Mouse (Mus musculus) lung, embryonic 15.5 days (tissue): ENCODE results near the gene Cds2. TPM values are rescaled to one million over a fixed set of nuclear protein-coding genes. Genes with fewer than 3 reads are reported as not detected.

Experiments used
- ATAC-seq: fragments of 200-750 bp; cut with Nextera tagmentation; 2 replicates; pipeline ENCODE4 v1.8.0; 2017; ENCODE audit warnings: moderate number of reproducible peaks, borderline replicate concordance; ENCODE audit not compliant: low FRiP score, low TSS enrichment; ENCODE audit errors: extremely low read depth
- H3K27ac ChIP-seq: fragments of 300-500 bp; sonication (generic); 2 replicates; pipeline ENCODE4 v1.5.1; 2015; ENCODE audit warnings: moderate library complexity, mild to moderate bottlenecking, inconsistent platforms
- H3K27me3 ChIP-seq: fragments of 300-500 bp; sonication (generic); 2 replicates; pipeline ENCODE4 v1.6.1; 2015; ENCODE audit warnings: inconsistent platforms
- H3K36me3 ChIP-seq: fragments of 300-500 bp; sonication (generic); 2 replicates; pipeline ENCODE4 v1.6.1; 2015; ENCODE audit warnings: inconsistent platforms
- H3K4me1 ChIP-seq: fragments of 300-500 bp; sonication (generic); 2 replicates; pipeline ENCODE4 v1.6.1; 2015; ENCODE audit warnings: inconsistent platforms
- H3K4me2 ChIP-seq: fragments of 300-500 bp; sonication (generic); 2 replicates; pipeline ENCODE4 v1.6.1; 2015; ENCODE audit warnings: inconsistent platforms, mild to moderate bottlenecking, moderate library complexity
- H3K4me3 ChIP-seq: fragments of 300-500 bp; sonication (generic); 2 replicates; pipeline ENCODE4 v1.5.1; 2015; ENCODE audit warnings: mild to moderate bottlenecking, inconsistent platforms
- H3K9ac ChIP-seq: fragments of 300-500 bp; sonication (generic); 2 replicates; pipeline ENCODE4 v1.6.1; 2015; ENCODE audit warnings: inconsistent platforms
- H3K9me3 ChIP-seq: fragments of 300-500 bp; sonication (generic); 2 replicates; pipeline ENCODE4 v1.6.1; 2016; ENCODE audit warnings: inconsistent platforms
- WGBS: fragments of 180-500 bp; shearing (Covaris S2); methylation state at CpG from one replicate; pipeline ENCODE4 v1.1.7; 2015; 5-methylcytosine and 5-hydroxymethylcytosine counted together
- polyA plus RNA-seq: library from polyadenylated mRNA; unstranded; fragments of >200 nt; fragmentation: Nextera tagmentation; extraction: Ambion mirVana; gene quantifications from 2 replicates; pipeline ENCODE4 v1.2.1, GENCODE M21; 2015

Cds2 gene
- polyA plus RNA-seq, 1 experiment from 2014 or later, result 24.4 TPM

- Histone ChIP-seq H3K4me1 (no peaks in the 10 kb centered on the region), H3K27ac (no peak overlapping the region), H3K4me3 (no peak overlapping the region), H3K4me2 (no peak overlapping the region), H3K9me3 (no peaks in the 10 kb centered on the region), H3K27me3 (no peaks in the 10 kb centered on the region), H3K36me3 (no peaks in the 10 kb centered on the region), H3K9ac (no peak overlapping the region)
- 72% methylated on average over 2 of the region's 2 CpGs for WGBS
- no peak for ATAC-seq
Measured at GRCm38 (mm10) chr2:132337202-132337601, 74.3 kb downstream of the Cds2 start.

- no peak for ATAC-seq
- no peak overlapping the region for H3K27ac ChIP-seq
Measured at GRCm38 (mm10) chr2:132340350-132340749, 77.4 kb downstream of the Cds2 start.

GRCm38 (mm10) chr2:132341293-132341692, 78.3 kb downstream of the Cds2 start:
- H3K9ac ChIP-seq, result no peak overlapping the region
- H3K9me3 ChIP-seq, result no peaks in the 10 kb centered on the region
- 83% methylated on average over 3 of the region's 3 CpGs for WGBS
- H3K4me2 ChIP-seq, result no peak overlapping the region
- no peak overlapping the region for H3K27ac ChIP-seq
- no peak overlapping the region for H3K4me3 ChIP-seq
- no peaks in the 10 kb centered on the region for H3K36me3 ChIP-seq
- H3K27me3 ChIP-seq, result no peaks in the 10 kb centered on the region
- no peak for ATAC-seq
- H3K4me1 ChIP-seq, result no peaks in the 10 kb centered on the region

More at GRCm38 (mm10) chr2:132340350-132340749, 77.4 kb downstream of the Cds2 start:
- H3K4me1 ChIP-seq, result no peaks in the 10 kb centered on the region
- no peaks in the 10 kb centered on the region for H3K27me3 ChIP-seq
- H3K4me2 ChIP-seq, result no peak overlapping the region
- no peak overlapping the region for H3K4me3 ChIP-seq
- no peak overlapping the region for H3K9ac ChIP-seq
- no peaks in the 10 kb centered on the region for H3K9me3 ChIP-seq
- WGBS, result 51% methylated on average over 2 of the region's 2 CpGs
- H3K36me3 ChIP-seq, result no peaks in the 10 kb centered on the region

GRCm38 (mm10) chr2:132343846-132344245, 80.9 kb downstream of the Cds2 start:
- H3K9ac ChIP-seq, result no peak overlapping the region
- ATAC-seq, result no peak
- no peak overlapping the region for H3K27ac ChIP-seq
- no peaks in the 10 kb centered on the region for H3K4me1 ChIP-seq
- no peak overlapping the region for H3K4me3 ChIP-seq
- no peaks in the 10 kb centered on the region for H3K9me3 ChIP-seq
- no peak overlapping the region for H3K4me2 ChIP-seq
- H3K36me3 ChIP-seq, result no peaks in the 10 kb centered on the region
- H3K27me3 ChIP-seq, result no peaks in the 10 kb centered on the region
- 76% methylated on average over 11 of the region's 11 CpGs for WGBS

Other genes with a start within 250 kb of the Cds2 start
- 11.9 and 13.5 TPM in 2 replicates for gene Rassf2, start 232.9 kb upstream of the Cds2 start, polyA plus RNA-seq
- gene Slc23a2, start 118.0 kb upstream of the Cds2 start, polyA plus RNA-seq, result 11.6 and 12.1 TPM in 2 replicates
- 43.6 and 46.2 TPM in 2 replicates for gene Tmem230, start 15.3 kb upstream of the Cds2 start, polyA plus RNA-seq
- gene Pcna, start 9.8 kb upstream of the Cds2 start, polyA plus RNA-seq, result 284 and 298 TPM in 2 replicates
- gene Prokr2, start 122.3 kb downstream of the Cds2 start, polyA plus RNA-seq, result 0.25 and 0.31 TPM in 2 replicates